In genomic region chr5:77532261-77533015, GRCm38 (mm10) we compare ENCODE assay signal across 16 mouse cellular contexts.
A peak's percentile ranks its signal among the peaks of the same experiment; 100 is the strongest.
DNase-seq lines count a peak whose midpoint lies in the region; ATAC-seq and TF ChIP-seq lines count a peak whose summit lies in the region.
"Had no signal": no experiment of that assay in that cellular context is flagged by ENCODE, and none has a peak within 500 bp of the region (broad histone marks: within the 10 kb centered on the region; RNA-seq: fewer than 3 reads in every experiment).

No protein-coding gene starts in this region.

- TF ChIP-seq POLR2A in cerebellum, adult 2 months (IDR thresholded peaks at IDR 0.05; ENCODE audit: borderline replicate concordance, insufficient read depth, low read length) = no peak
- no peak for TF ChIP-seq POLR2A in brain, embryonic 14.5 days (IDR thresholded peaks at IDR 0.05; ENCODE audit: borderline replicate concordance, extremely low read depth, insufficient read depth, insufficient read length, poor library complexity, severe bottlenecking)
- no peak for TF ChIP-seq POLR2A in heart, adult 2 months (IDR thresholded peaks at IDR 0.05; ENCODE audit: insufficient read depth, low read depth, low read length)

- H3K9ac ChIP-seq in hindbrain, embryonic 15.5 days = no peak overlapping the region
- no peak overlapping the region for H3K9ac ChIP-seq in heart, adult 2 months (ENCODE audit: low read depth, low read length)
- H3K9ac ChIP-seq: limb, embryonic 15.5 days; lung, embryonic 14.5 days; midbrain, embryonic 12.5 days had no signal

- no peak for TF ChIP-seq EP300 in heart, adult 2 months (IDR thresholded peaks at IDR 0.05; ENCODE audit: insufficient read depth, low read depth, low read length)

- H3K4me3 ChIP-seq in cerebellum, adult 2 months (replicated peaks; ENCODE audit: insufficient read depth, low read depth, low read length) = peak overlapping the region; percentile 24
- no peak overlapping the region for H3K4me3 ChIP-seq in hindbrain, embryonic 15.5 days
- H3K4me3 ChIP-seq in hindbrain, embryonic 10.5 days = no peak overlapping the region
- H3K4me3 ChIP-seq in heart, adult 2 months = no peak overlapping the region
- H3K4me3 ChIP-seq: erythroblast, embryonic 14.5 days; limb, embryonic 15.5 days; midbrain, embryonic 12.5 days had no signal

- peak; percentile 63; the same call in 1 of the 2 replicates for ATAC-seq in hindbrain, embryonic 15.5 days (ENCODE audit: low FRiP score, low read depth)
- ATAC-seq: intestine, embryonic 16.5 days had no signal

- no peak for TF ChIP-seq CTCF in cerebellum, adult 2 months (IDR thresholded peaks at IDR 0.05; ENCODE audit: borderline replicate concordance, insufficient read depth, low read depth, low read length)
- no peak for TF ChIP-seq CTCF in brain, embryonic 14.5 days (IDR thresholded peaks at IDR 0.05; ENCODE audit: borderline replicate concordance, extremely low read depth, insufficient read depth, insufficient read length)
- no peak for TF ChIP-seq CTCF in heart, adult 2 months (IDR thresholded peaks at IDR 0.05)

- WGBS in cerebellum, adult 2 months = 14% methylated on average over 19 of the region's 19 CpGs
- 59% methylated on average over 19 of the region's 19 CpGs for WGBS in hindbrain, embryonic 15.5 days
- 75% methylated on average over 19 of the region's 19 CpGs for WGBS in hindbrain, embryonic 10.5 days
- WGBS in heart, adult 2 months = 57% methylated on average over 19 of the region's 19 CpGs

- DNase-seq in cerebellum, adult 2 months = peak in 1 of 2 experiments; percentile 8
- no peak for DNase-seq in cerebellum, adult 18-20 months
- no peak for DNase-seq in hindbrain, embryonic 10.5 days (ENCODE audit: low spot score)
- peak; percentile 55 for DNase-seq in brain, embryonic 14.5 days (ENCODE audit: low read depth)
- DNase-seq in layer of hippocampus, postnatal 36 days = peak; percentile 10 to 16
- DNase-seq in urinary bladder, postnatal 36 days (ENCODE audit: low spot score in 2 of 2) = no peak
- DNase-seq in heart, adult 2 months = no peak
- DNase-seq: adrenal gland, postnatal 10 days; cerebellum, adult 9-10 months; gastrocnemius, postnatal 10 days; lung, embryonic 14.5 days had no signal

- no peaks in the 10 kb centered on the region for H3K27me3 ChIP-seq in cerebellum, adult 2 months (ENCODE audit: control insufficient read depth, insufficient read depth, low read length)
- H3K27me3 ChIP-seq in hindbrain, embryonic 15.5 days = no peaks in the 10 kb centered on the region
- H3K27me3 ChIP-seq in hindbrain, embryonic 10.5 days (ENCODE audit: insufficient read depth, poor library complexity, severe bottlenecking) = no peaks in the 10 kb centered on the region; the same call in 1 of the 2 replicates
- H3K27me3 ChIP-seq in heart, adult 2 months (ENCODE audit: control insufficient read depth, insufficient read depth, low read length) = no peaks in the 10 kb centered on the region
- H3K27me3 ChIP-seq: limb, embryonic 15.5 days had no signal

- H3K36me3 ChIP-seq in hindbrain, embryonic 15.5 days = no peaks in the 10 kb centered on the region
- H3K36me3 ChIP-seq in hindbrain, embryonic 10.5 days = no peaks in the 10 kb centered on the region
- H3K36me3 ChIP-seq in heart, adult 2 months (ENCODE audit: control insufficient read depth, insufficient read depth, low read length) = no peaks in the 10 kb centered on the region
- H3K36me3 ChIP-seq: limb, embryonic 15.5 days; midbrain, embryonic 12.5 days had no signal

- H3K4me2 ChIP-seq in hindbrain, embryonic 15.5 days = 0 out of 2 replicates have a peak overlapping the region, but pooled peaks have one; percentile 4
- H3K4me2 ChIP-seq: limb, embryonic 15.5 days; lung, embryonic 14.5 days; midbrain, embryonic 12.5 days had no signal

- H3K9me3 ChIP-seq in hindbrain, embryonic 15.5 days = no peaks in the 10 kb centered on the region
- no peaks in the 10 kb centered on the region for H3K9me3 ChIP-seq in hindbrain, embryonic 10.5 days
- H3K9me3 ChIP-seq: limb, embryonic 15.5 days; midbrain, embryonic 12.5 days had no signal

- no peak overlapping the region for H3K27ac ChIP-seq in cerebellum, adult 2 months (ENCODE audit: insufficient read depth, low read length)
- no peak overlapping the region for H3K27ac ChIP-seq in hindbrain, embryonic 15.5 days (replicated peaks)
- no peak overlapping the region for H3K27ac ChIP-seq in hindbrain, embryonic 10.5 days
- H3K27ac ChIP-seq in heart, adult 2 months = no peak overlapping the region
- H3K27ac ChIP-seq: limb, embryonic 15.5 days; midbrain, embryonic 12.5 days had no signal

- H3K4me1 ChIP-seq in cerebellum, adult 2 months (ENCODE audit: control insufficient read depth, insufficient read depth, low read length) = peaks cover 3% of the 10 kb centered on the region; the same call in 1 of the 2 replicates
- H3K4me1 ChIP-seq in hindbrain, embryonic 15.5 days (replicated peaks) = peaks cover 9% of the 10 kb centered on the region; the same call in 1 of the 2 replicates
- H3K4me1 ChIP-seq in hindbrain, embryonic 10.5 days (replicated peaks) = no peaks in the 10 kb centered on the region
- no peaks in the 10 kb centered on the region for H3K4me1 ChIP-seq in heart, adult 2 months (ENCODE audit: control insufficient read depth, insufficient read depth, low read length)
- H3K4me1 ChIP-seq: midbrain, embryonic 12.5 days had no signal

- intact Hi-C loops in heart, adult 2 months (cut with DNase I) = no loop called here

- no peaks in the 10 kb centered on the region for H3K79me2 ChIP-seq in heart, adult 2 months (replicated peaks; ENCODE audit: control insufficient read depth, insufficient read depth, low read length)

Comparison
In these comparisons a context has a peak if more than half of its experiments do, and no peak if none do; other contexts are left out.
1. DNase-seq: peak in brain, embryonic 14.5 days (single experiment) and layer of hippocampus, postnatal 36 days (2 of 2); none in cerebellum, adult 18-20 months (0 of 2), hindbrain, embryonic 10.5 days (single experiment), urinary bladder, postnatal 36 days (0 of 2) and heart, adult 2 months (0 of 2).